Mouse (Mus musculus) stomach, postnatal 0 days (tissue): ENCODE measurements around the gene 6030468B19Rik.

Experiments used
- CTCF ChIP-seq: IDR thresholded peaks from 2 replicates; pipeline ENCODE4 v1.5.1; 2016; ENCODE audit warnings: antibody characterized with exemption, low read depth, mild to moderate bottlenecking, moderate library complexity
- EP300 ChIP-seq: optimal IDR thresholded peaks from 2 replicates; pipeline ENCODE3; 2016; ENCODE audit warnings: antibody characterized with exemption

GRCm38 (mm10) chr11:117839021-117839420, 41.6 kb downstream of the 6030468B19Rik start:
- no peak for TF ChIP-seq CTCF
- TF ChIP-seq EP300, result no peak
